Mouse (Mus musculus) spleen, postnatal 4 days (tissue): Measurements from ENCODE around the gene Adipoq.
"Not testable (repeated sequence)": the region's sequence is repeated elsewhere in the genome, so short reads cannot be mapped to it uniquely, and the experiment has no call there.

Experiments used
- DNase-seq, 2 experiments: peaks; one replicate each; pipeline ENCODE4 v3.0.0; 2022; ENCODE audit warnings: low spot score in 2 of 2

Adipoq gene

DNA sequence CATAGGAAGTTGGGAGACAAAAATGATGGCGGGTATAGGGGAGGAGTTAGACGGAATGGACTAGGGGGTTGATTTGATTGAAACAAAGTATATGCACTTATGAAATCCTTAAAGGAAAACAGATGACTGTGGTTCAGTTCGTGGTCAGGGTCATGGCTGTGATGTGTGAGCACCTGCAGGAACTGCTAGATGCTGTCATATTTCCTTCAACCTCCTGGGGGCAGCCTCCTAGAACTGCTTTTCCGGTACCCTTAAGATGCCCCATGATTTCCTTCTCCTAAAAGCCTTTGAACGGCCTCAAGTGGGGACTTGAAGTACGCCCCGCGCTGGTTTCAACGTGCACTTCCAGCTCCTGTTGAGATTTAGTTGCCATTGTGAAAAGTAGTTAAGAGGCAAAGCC lies 19.1 kb downstream of the Adipoq start:
- DNase-seq, result no peak

- no peak for DNase-seq
These were observed 20.3 kb downstream of the Adipoq start for GRCm38 (mm10) chr16:23166646-23167045.

- DNase-seq, result no peak
These were observed 20.7 kb downstream of the Adipoq start for GRCm38 (mm10) chr16:23167079-23167478.

DNA sequence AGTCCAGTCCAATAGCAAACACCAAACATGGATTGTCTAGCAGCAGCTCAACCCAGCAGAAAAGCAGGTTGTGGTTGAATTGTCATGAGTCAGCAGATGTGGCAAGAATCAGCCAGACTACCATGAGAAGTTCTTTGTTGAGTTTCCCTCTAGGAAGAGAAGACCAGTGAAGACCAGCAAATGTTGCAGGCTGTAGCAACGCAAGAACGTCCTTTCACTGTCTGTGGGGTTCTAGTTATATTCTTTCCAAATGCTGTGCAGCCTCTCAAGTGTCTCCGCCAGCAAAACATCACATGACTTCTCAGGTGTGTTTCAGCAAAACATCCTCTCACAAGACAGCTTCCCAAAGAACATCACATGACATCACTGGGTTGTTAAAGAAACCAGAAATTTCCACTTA lies 24.5 kb downstream of the Adipoq start:
- DNase-seq, result no peak

GRCm38 (mm10) chr16:23173904-23174303 lies 27.6 kb downstream of the Adipoq start:
- DNase-seq, result no peak

DNA sequence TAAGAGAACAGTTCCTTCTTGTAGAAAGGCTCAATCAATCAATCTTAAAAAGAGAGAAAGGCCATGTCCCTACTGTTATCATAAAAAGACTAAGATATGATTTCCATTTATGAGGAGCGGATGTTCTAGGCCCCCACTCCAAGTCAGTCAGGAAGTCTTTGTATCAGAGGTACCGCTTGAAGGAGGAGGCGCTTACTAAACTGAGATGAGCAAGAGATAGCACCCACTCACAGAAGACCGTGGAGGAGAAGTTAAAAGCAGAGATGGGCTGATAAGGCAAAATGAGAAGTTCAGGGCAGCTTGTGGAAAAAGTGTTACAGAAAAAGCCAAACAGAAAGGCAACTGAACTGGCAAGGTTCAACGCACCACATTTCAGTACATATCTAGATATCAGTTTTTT lies 28.5 kb downstream of the Adipoq start:
- no peak for DNase-seq

GRCm38 (mm10) chr16:23175956-23176355 lies 29.6 kb downstream of the Adipoq start:
- no peak for DNase-seq

- no peak for DNase-seq
These were observed 31.5 kb downstream of the Adipoq start for GRCm38 (mm10) chr16:23177856-23178255.

GRCm38 (mm10) chr16:23178796-23179195 lies 32.5 kb downstream of the Adipoq start:
- no peak for DNase-seq

- DNase-seq, result not testable (repeated sequence)
These were observed 33.1 kb downstream of the Adipoq start for GRCm38 (mm10) chr16:23179436-23179835.

DNA sequence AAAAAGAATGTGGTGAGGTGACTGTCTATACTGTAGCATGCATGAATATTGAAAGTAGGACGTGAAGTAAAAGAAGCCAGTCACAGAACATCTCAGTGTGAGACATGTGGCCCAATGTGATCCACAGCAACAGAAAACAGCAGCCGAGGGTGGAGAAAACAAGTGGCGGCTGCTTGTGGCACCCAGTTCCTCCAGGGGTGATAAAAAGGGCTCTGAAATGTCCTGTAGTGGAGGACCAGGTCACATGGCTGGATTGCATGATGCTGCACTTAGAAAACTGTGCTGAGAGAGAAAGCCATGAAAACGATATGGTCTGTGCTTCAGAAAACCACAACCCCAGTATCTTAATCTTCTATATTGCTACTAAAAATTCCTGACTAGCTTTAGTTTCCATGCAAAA lies 34.7 kb downstream of the Adipoq start:
- DNase-seq, result no peak

GRCm38 (mm10) chr16:23181487-23181886 lies 35.2 kb downstream of the Adipoq start:
- no peak for DNase-seq

DNA sequence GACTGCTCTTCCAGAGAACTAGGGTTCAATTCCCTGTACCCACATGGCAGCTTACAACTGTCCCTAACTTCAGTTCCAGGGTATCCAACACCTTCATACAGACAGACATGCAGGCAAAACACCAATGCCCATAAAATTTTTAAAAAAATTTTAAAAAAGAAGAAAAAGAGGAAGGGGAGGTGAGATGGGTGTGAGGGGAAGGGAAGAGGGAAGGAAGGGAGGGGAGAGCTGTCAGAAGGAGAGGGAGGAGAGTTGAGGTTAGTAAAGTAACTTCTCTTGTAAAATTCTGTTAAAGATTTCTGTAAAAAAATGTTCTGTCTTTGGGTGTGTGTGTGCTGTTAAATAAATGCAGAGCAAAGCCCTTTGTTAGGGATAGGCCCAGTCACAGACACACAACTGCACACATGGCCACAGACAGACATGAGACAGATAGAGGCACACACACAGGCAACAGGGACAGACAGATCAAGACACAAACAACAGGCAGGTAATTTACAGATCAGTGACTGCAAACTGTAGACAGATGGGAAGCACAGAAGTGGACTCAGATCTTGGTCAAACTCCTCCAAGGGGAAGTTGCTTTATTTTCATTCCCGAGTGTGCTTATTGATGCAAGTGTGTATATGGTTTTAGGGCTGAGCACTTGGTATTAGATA lies 35.7 kb downstream of the Adipoq start:
- no peak for DNase-seq

- no peak for DNase-seq
These were observed 39.5 kb downstream of the Adipoq start for GRCm38 (mm10) chr16:23185824-23186223.

- DNase-seq, result no peak
These were observed 40.1 kb downstream of the Adipoq start for GRCm38 (mm10) chr16:23186418-23186817.

GRCm38 (mm10) chr16:23187983-23188382 lies 41.6 kb downstream of the Adipoq start:
- DNase-seq, result no peak

DNA sequence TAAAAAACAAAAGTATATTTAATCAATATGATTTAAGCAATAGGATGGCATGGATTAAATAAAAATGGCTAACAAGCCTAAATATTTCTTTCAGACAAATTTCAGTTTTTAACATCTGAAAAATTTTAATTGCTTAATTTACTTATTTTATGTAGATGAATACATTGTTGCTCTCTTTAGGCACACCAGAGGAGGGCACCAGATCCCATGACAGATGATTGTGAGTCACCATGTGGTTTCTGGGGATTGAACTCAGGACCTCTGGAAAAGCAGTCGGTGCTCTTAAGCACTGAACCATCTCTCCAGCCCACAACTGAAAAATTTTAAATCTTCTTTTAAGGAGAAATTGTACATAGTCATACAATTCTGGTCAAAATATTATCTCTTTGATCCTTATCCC lies 43.3 kb downstream of the Adipoq start:
- no peak for DNase-seq

- DNase-seq, result no peak
These were observed 45.4 kb downstream of the Adipoq start for GRCm38 (mm10) chr16:23191560-23192242.

- no peak for DNase-seq
These were observed 49.3 kb downstream of the Adipoq start for GRCm38 (mm10) chr16:23195618-23196017.

- no peak for DNase-seq
These were observed 50.0 kb downstream of the Adipoq start for GRCm38 (mm10) chr16:23196296-23196695.

- no peak for DNase-seq
These were observed 50.5 kb downstream of the Adipoq start for GRCm38 (mm10) chr16:23196791-23197190.

DNA sequence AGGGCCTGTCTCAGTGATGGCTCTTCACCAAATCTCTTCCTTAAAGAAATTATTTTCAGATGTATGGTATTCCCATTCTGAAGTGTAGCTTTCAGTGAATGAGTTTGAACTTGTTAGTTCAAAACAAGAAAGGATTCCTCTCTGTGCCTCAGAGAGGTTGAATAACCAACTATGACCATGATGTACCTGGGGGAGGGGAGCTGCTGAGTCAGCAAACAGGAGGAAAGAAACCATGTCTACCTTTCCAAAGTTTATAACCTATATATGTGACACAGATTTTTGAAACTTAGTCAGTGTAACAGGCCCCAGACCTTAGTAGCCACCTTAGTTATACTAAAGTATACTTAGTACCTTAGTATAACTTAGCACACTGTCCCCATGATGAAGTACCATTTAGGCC lies 55.2 kb downstream of the Adipoq start:
- no peak for DNase-seq
